Mouse (Mus musculus) cerebellum, postnatal 4 days (tissue): ENCODE results near the gene Ube2t.

ENCODE experiments used
- DNase-seq, 2 experiments: peaks; one replicate each; pipeline ENCODE4 v3.0.0; 2022; ENCODE audit warnings: low spot score in 2 of 2, mixed read lengths in 1 of 2

Gene Ube2t

DNA sequence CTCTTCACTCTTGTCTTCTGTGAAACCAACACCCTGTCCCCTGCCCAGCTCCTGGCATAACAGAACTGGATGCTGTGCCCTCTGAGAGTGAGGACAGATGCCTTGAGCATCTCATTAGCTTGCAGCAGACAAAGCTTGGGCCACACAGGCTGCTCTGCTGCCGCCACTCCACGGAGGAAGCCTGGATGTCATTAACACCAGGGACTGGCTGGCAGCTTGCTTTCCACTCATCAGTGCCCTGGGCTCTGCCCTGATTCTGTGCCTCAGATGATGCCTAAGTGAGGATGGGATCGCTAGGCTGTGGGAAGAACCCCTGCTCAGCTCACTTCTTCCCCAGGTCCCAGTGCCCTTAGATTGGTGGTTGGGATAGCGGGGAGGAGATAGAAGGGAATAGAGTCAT, 33.1 kb downstream of the Ube2t start:
- DNase-seq, result no peak

DNA sequence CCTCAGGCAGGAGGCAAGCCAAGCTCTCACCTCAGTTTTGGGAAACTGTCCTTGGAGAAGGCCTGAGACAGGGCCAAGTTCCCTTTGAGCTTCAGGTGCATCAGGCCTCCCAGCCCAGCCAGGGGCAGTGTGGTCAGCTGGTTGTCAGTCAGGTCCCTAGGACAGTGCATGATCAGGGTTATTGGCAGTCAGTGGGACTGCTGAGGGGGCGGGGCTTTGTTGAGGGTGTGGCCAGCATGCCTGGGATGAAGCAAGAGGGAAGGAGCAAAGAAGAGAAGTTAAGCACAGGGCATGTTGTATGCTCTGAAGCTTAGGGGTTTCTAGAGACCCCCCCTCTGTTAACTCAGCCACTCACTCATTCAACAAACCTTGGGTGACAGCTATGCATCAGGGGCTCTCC, 33.6 kb downstream of the Ube2t start:
- DNase-seq, result no peak

DNA sequence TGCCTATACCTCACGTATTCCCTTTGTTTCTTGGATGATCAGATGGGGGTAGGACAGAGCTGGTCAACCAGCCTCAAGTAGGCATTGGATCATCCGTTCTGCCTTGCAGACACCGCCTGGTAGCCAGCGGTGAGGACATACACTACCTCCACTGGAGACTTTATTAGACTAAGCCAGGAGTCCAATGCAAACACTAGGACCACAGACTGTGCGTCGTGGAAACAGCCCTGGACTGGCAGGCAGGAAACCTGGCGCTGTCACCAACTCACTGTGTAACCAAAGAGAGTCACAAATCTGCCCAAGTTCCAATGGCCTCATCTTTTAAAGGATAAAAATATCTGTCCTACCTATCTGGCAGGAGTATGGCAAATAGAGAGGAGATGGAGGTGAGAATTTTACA, 34.1 kb downstream of the Ube2t start:
- no peak for DNase-seq

DNA sequence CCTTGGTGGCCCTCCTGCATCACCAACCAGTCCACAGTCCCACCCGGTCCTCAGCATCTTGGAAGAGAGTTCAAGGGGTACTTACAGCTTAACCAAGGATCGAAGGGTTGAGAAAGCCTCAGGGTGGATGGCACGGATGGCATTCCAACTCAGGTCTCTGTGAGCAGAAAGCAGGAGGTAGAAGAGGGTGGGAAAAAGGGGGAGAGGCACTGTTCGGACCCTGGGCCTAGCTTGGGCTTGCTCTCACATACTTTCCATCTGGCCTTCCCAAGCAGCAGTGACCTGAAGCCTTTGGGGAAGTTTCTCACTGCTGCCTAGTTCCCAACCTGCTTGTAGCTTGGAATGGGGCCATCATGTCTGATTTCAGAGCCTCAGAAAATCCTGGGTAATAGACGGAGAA, 35.2 kb downstream of the Ube2t start:
- no peak for DNase-seq

DNA sequence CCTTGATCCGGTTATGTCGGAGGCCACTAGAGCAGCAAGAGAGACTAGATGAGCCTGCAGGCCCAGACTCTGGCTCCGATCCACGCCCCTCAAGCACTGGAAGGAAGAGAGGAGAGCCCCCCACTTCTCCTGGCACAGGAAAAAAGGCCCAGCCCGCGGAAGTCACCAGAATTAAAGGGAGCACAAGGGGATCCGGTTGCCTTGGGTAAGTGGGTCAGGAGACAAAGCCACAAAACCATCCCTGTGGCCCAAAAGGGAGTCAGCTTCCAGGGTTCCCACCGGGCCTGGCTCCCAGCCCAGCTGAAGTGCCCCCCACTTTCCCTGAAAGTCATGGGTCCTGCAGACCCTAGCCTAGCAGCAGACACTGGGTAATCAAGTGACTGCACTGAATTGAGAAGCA, 35.9 kb downstream of the Ube2t start:
- DNase-seq, result peak in 1 of 2 experiments; percentile 33

DNA sequence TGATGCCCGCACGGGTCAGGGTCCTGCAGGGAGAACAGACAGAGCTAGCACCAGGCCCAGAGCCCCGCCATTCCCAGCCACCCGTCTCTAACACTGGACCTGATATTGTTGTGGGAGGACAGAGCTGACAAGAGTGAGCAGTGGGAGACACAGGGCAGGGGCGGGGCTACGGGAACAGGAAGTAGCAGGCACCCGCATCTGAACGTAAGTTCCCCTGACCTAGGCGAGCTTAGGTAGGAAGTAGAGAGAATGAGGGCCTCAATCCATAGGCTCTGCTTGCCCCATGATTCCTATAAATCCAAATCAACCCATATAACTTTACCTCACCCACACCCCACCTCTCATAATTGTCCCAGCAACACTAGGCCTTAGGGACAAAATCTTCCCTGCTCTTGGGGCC, 38.2 kb downstream of the Ube2t start:
- no peak for DNase-seq

DNA sequence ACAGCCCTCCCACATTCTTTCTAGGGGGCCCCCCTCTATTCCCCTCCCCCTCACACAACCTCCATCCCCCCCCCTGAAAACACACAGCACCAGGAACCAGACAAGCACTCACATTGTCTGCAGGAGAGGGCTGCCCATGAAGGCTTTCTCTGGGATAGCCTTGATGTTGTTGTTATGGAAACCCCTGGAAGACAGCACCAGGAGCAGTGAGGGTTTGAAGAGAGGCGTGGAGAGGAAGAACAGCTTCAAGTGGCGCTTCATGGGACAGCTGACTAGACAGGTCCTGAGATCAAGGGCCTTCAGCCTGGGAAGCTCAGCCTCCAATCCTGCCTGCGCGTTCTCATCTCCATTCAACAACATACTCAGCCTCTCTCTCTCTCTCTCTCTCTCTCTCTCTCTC, 41.0 kb downstream of the Ube2t start:
- no peak for DNase-seq

DNA sequence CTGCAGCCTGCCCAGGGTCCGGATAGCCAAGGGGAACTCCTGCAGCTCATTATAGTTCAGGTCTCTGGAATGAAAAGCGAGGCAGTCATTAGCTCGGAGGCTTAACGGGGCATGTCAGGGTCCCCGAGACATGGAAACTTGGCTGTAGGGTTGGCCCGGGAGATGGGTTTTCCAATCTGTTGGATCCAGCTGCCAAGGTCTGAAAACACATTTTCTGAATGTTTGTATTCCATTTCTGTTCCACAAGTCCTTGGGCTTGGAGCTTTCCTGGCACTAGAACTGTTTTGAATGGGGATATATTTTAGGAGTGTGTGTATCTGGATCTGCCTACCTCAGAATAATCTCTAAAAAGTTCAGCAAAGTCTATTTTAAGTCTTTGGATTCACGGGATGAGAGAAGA, 43.3 kb downstream of the Ube2t start:
- no peak for DNase-seq

DNA sequence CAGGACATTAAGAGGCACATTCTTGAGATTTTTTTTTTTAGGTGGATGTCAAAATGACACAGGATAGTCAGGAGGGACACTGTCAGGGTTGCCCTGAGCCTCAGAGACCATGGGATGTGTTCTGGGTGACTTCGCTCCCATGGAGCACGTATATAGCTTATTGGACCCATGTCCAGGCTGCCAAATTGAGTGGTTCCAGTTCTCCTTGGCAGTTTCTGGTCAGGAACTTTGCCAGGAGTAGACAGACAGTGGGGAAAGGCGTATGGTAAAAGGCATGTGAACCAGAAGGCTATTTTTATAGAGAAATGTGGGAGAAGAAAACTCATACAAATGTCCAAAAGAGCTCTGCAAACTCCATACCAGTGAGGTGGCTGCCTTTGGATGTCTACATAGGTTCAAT, 47.5 kb downstream of the Ube2t start:
- DNase-seq, result no peak

DNA sequence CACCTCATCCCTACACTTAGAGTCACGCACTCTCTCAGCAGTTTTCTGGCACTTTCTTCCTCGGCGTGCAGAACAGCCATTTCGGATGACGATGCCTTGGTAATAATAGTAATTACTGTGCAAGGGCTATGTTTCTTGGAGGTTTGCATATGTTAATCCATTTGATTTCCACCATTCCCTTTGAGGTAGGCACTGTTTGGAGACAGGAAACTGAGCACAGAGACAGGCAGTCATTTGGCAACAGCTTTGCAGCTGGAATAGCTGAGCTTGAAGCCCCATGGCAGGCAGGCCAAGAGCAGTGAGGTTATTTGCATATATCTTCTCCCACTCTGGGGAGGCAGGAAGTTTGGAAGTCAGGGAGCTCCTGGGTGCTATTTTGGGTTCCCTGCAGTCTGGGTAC, 49.5 kb downstream of the Ube2t start:
- DNase-seq, result no peak

DNA sequence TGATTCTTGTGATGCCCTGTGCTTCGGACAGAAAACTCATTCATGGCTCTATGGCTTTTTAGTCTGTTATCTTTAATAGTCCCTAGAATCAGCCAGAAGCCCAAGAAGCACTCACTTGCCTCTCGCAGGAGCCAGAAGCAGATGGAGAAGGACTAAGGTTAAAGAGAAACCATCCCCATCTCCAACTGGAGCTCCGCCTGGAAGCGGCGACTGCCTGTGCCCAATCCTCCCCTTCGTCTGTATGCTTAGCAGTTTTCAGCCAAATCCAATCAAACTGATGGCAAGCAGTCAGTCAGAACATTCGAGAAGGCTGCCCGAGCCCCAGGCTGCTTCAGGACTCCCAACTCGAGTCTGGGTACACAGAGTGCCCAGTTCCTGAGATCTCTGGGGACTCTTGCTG, 50.1 kb downstream of the Ube2t start:
- no peak for DNase-seq

DNA sequence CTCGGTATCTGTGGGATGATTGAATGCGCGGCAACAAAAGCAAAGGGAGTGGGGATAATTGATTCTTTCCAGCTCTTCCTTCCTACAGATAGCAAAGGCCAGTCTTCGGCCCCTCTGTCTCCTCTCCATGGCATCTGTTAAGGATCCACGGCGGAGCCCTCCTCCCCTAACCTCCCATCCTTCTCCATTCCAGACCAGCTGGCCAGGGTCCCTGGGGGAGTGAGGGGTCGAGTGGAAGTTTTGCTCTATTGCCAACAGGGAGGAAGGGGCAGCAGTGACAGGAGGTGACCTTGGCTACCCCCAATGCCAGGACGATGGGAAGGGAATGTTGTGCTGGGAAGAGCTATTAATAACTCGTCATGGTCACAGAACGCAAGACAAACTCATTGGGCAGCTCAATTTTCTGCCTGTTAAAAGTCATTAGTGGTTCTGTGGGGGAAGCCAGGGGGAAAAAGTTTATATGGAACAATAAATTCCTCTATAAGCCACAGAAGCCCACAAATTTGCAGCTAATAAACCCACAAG, 52.6 kb downstream of the Ube2t start:
- no peak for DNase-seq

DNA sequence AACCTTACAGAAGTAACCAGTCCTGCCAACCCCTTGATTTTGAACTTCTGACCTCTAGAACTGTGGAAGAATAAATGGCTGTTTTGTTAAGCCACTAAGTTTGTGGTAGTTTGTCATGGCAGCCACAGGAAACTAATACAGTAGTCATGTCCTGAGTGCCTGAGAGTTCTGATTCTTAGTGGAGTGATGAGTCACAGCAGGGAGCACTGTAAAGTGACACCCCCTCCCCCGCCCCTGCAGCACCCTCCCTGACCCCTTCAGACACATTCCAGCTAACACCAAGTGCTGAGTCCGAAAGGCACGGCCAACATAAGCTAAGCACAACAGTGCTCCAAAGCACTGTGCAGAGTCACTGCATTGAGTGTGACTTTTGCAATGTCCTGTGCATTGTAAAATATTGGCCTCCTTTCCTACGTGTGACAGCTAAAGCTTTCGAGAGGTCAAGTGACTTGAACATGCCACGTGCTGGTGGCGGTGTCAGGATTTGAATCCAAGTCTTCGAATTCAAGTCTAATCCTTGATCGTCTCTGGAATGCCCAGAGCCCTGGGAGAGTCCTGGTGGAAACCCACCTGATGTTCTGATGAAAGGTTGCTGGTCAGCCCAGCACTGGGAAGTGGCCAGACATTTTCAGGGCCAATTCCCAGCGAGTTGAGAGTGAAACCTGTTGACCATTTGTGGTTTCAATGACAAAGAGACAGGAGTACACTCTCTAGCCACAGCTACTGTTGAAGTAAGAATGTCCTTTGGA, 54.7 kb downstream of the Ube2t start:
- DNase-seq, result no peak

DNA sequence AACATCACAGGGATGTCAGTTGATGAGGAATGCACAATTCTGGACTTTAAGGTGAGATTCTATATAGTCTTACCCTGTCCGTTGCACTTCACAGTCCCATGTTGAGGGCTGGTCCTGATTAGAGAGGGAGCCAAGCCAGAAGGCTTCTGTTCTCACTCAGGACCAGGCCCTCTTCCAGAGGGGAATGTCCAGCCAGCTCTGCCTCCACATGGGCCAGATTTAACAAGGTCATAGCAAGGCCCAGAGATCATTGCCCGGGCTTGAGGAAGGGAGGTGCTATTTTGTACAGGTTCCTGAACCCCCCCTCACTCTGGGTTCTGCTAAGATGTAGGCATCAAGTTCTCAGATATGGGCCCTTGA, 55.3 kb downstream of the Ube2t start:
- DNase-seq, result no peak

DNA sequence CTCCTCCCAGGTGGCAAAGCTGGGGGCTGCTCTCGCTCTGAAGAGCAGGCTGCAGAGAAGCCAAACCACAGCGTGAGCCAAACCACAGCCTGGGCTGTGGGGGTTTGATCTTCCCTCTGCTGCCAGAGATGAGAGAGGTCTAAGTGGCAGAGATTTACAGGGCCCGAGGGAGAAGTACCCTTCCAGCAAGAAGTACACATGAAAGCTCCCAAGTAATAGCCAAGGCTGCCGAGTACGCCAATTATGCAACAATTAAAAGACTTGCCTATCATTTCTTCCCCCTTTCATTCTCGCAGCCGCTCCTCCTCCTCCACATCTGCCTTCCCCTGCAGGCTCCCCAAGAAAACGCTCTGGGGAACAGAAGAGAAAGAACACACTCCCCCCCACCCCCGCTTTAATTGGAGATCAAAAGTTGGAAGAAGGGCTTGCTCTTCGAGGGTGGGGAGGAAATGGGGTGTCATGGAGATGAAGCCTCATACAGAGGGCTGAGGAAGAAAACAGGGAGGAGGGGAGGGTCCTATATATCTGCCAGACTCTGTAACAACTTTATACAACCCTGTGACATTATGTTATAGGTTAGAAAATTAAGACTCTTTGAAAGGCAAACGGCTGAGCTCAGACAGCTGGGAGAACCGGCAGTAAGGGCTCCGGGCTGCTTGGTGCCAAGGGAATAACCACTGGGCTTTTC, 56.9 kb downstream of the Ube2t start:
- no peak for DNase-seq

DNA sequence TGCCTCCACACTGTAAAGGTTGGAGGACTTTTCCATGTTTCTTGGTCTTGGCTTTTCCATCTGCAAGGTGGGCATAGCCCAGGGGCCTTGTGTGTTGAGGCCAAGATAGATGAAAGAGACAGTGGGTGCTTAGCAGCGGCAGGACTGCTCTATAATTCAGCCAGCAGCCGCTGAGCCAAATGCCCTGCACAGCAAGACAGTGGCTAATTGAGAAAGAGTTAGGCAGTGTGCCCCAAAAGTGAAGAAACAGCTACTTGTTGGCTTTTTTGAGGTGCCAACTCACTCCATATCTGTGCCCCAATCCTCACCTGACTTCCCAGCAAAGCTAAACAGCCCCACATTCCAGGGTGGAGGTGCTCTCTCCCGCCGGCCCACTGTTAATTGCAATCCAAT, 57.4 kb downstream of the Ube2t start:
- no peak for DNase-seq

DNA sequence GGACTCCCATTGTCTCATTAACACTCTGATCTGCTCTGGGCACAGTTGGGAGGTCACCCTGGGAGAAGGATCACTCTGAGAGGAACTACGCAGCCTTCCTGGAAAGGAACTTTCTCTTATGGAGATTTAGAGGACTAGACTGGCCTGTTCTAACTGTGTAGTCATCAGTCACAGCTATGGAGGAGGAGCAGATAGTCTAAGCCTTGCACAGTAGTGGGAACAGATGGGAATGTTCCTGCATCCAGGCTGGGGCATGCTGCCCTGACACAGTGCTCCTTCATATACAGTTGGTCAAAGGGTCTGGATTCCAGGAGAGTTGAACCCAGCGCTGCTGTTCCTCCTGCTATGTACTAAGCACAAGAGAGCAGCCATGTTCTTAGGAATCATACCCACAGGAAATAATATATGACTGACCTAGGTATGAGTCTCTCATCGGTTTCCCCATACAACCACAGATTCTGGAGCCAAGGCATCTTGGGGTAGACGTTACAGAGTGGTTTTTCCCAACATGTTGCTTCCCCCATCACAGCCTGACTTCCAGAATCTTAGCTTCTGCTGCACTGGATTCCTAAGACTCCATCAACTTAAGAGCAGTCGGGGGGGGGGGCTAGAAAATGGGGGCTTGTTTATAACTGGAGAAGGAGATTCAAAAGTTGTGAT, 58.0 kb downstream of the Ube2t start:
- no peak for DNase-seq

DNA sequence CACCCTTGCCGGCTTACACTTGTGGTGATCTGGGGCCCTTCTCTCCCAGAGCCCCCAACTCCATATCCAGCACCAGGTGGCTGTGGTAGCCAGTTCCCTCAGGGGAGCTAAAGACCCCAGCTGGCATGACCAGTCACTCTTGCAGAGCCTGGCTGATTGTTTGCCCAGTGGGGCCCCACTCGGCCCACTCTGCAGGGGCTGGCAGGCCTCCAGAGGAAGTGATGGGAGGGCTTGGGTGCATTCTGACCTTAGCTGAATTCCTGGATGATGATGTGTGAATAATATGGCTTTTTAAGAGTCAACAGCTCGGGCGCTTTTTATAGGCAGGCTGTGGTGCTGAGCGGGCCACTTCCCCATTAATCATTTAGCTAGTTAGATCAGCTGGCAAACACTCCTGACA, 58.6 kb downstream of the Ube2t start:
- DNase-seq, result no peak

DNA sequence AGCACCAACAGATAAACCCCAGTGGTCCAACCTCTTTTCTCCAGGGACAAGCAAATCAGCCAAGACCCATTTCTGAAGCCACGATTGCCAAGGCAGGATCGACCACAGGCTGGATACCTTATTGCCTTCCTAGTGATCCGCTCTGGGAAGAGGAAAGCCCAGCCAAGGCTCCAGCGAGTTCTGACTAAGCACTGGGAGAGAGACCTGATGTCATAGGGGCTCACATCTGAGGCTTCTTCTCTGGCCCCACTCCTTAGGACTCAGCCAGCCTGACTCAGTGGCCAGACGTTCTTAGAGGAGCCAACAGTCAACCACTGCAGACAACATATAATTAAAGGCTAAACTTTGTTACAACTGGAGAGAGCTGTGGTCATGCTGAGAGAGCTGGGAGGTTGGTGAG, 59.6 kb downstream of the Ube2t start:
- no peak for DNase-seq

DNA sequence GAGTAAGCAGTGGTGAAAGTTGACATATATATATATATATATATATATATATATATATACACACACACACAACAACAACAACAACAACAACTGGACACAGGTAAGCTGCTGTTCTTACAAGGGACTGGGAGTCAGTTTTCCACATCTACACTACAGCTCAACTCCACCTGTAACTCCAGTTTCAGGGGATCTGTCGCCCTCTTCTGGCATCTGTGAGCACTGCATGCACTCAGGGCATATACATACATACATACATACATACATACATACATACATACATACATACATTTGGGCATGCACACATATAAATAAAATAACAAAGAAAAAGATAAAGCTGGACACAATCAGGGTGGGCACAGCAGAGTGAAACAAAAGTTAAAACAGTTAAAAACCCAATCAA, 61.2 kb downstream of the Ube2t start:
- no peak for DNase-seq
